Mouse (Mus musculus): ENCODE data around the gene Ccp110.

The Ccp110 gene

DNA sequence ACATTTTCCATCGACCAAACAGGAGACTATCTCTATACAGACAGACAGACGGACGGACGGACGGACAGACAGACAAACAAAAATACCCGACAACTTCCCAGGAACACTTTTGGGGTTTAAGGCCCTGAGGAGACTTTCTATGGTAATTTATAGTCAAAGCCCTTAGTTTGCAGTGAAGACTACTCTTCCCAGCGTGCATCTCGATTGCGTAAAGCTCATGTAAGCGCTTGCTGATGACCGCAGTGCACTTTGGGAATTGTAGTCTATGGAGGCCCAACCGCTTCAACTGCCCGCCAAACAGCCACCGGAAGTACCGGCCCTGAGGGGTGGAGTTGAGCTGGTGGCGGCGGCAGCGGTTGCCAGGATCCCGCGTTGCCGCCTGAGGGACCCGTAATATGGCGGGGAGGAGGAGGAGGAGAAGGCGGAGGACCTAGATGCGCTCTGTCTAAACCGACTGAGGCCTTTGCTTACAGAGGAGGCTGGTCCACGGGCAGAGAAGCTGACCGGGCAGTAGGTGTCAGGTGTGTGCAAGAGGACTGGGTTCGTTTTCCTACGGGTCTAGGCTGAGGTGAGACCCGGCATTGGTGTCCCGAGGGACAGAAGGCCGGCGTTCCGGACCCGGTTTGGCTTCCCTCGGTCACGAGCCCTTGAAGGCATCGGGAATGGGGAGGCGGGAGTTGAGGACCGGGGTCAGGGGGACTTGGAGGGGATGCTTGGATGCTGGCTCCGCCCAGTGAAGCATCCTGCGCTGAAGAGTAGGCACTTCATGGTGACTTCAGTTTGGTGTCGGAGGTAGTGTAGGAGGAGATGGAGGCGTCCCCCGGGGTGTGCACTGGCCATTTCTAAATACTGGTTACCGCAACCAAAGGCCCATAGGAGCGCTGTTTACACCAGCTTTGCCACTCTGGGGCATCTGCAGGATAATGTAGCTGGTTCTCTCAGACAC is at the start of gene Ccp110:
TSS of gene Ccp110 (plus strand) at position 325 of the 946 bp plus-strand sequence.
- peak; percentile 96 for DNase-seq

DNA sequence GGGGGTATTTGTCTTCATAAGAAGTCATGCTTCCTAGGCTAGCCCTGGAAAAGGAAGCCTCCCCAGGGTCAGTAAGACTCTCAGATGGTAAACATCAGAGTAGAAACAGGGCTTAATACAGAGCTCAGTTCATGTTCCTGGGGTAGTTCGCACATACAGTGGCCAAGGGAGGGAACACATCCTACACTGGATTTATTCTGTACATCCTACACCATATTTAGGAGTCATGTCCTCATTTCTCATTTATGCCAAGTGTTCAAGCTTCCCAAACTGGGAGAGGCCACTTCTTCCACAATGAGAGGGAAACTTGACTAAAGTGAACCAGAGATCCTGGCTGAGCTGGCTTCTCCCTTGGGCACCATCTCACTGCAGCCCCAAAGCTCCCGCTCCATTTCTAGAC is 44.6 kb upstream of the Ccp110 start:
- DNase-seq: no peak

DNA sequence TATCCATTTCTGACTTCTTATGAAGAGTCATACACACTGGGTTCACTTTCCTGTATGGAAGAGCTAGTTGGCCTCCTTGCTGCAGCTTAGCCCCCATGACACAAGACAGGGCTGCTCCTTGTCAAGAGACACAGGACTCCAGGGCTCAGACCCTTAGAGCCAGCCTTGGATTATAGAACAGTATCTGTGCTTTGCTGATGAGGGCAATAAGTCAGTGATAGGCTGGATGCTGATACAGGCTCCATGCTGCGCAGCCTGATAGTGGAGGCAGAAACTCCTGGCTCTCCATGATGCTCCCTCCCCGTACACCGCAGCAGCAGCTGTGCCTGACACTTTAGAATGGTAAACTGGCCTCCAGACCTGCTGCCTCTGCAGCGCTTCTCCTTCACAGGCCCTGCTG is 42.2 kb upstream of the Ccp110 start:
- no peak for DNase-seq

DNA sequence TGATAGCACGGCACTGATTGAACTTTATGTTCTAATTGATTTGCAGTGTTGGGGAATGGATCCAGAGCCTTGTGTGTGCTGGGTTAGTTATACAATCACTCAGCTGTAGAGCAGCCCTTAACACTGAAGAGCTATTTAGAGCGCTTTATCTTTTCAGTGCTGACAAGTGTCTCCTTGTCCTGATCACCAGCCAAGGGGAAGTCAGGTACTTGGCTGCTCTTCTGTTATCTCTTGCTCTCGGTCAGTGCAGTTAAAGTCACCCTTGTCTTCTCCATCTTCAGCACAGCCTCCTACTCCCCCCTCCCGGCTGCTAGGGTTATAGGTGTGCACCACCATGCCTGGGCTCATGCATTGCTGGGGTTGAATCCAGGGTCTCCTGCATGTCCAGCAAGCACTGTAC is 35.5 kb upstream of the Ccp110 start:
- no peak for DNase-seq

DNA sequence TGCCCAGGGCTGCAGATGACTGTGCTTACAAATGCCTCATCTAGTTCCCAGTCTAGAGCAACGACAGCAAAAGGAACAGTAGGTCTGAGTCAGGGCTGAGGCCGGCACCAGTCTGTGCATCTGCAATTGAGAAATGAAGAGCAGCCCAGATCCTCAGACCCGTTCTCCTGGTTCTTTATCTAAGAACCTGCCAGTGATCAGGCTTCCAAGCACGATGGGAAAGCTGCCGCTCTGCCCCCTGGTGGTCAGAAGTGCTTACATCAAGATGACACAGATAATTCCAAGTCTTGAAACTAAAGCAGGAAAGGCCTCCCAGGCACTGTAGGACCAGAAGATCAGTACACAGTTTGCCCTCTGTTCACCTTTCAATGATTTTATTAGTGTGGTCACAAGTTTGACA is 24.2 kb upstream of the Ccp110 start:
- DNase-seq: peak; percentile 74

DNA sequence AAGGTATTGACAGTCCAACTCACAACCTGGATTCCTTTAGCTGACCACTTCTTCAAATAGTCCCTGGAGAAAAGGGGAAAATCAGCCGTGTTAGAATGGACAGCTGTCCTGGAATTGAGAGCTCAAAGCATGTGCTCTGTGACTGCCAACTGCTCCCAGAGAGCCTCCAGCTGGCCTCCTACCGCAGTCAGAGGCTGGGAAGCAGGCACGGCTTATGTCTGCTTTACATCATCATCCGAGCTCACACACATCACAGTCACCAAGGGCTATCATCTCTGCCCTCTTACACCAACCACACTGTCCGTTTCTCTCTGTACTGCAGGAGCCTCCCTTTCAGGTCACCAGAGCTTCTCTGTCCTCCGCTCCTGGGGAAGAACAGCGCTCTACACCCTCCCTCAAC is 23.3 kb upstream of the Ccp110 start:
- no peak for DNase-seq

DNA sequence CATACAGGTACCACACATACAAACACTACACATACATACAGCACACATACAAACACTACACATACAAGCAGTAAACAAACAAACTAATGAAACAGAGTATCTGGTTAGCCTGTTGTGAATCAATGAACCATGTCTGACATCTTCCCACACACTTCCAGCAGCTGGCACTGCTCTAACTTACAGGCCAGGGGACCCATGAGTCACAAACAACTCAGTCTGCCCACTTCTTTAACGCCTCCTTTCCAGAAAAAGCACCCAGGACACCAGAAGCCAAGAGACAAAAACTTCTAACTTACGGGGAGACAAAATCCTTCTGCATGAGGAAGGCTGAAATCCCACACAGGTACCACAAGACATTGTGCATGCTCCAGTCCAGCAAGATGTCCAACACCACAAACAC is 21.1 kb upstream of the Ccp110 start:
- DNase-seq: no peak

DNA sequence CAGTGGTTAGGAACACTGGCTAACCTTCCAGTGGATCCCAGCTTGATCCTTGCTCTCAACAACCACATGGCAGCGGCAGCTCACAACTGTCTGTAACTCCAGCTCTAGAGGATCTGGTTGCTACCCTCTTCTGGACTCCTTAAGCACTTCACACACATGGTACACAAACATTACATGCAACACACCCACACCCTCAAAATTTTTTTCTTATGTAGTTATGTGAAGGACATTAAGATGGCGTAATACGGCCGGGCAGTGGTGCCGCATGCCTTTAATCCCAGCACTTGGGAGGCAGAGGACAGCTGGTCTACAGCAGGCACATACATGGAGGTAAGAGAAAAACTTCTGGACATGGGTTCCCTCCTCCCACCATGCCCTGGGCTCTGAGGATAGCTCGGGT is 16.2 kb upstream of the Ccp110 start:
- DNase-seq: no peak

DNA sequence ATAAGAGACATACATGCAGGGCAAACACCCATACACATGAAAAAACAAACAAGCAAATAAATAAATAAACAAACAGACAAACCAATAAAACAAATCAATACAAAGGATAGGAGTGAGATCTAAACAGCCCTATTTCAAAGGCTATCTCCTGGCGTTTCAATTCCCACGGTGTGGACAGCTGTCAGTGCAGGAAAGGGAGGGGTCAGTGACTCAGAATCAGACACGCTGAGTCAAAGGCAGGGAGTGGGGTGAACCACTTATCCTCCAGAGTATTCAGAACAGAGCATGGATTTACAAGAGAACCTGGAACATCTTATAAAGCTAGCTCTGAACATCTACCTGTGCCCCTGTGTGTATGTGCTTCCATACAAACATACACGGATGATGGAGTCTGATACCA is 15.2 kb upstream of the Ccp110 start:
- no peak for DNase-seq

DNA sequence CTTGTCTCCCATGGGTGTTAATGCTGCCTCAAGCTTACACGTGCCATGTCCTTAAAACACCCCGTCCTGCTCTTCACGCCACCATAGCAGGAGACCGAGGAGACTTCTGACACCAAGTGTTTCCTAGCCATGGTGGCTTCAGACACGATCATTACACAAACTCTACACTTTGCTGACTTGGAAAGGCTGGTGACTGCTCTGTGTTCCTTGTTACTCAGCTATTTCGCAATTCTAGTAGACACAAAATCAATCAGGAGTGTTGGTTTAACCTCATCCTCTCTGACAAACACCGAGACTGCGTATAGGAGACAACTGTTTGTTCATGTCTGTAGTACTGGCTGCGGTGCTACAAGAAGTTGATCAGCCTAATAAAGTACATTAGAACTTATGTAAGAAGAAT is 13.5 kb upstream of the Ccp110 start:
- DNase-seq: no peak

DNA sequence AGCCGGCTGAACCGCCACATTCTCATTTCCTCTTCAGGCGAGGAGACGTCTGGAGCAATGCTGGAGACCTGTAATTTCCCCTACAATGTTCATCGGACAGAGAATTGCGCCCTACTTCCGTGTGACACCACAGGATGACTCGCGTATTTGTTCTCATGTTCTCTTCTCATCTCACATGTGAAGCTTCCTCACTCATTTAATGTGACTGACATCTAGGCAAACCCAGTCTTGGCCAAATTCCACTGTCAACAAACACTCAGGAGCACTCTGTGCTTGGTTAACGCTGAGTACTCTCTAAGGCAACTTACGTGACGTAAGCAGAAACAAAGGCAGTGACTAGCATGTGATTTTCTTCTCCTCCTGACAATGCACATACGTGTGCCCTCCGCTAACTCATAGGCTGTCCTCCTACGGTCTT is 9.2 kb upstream of the Ccp110 start:
- peak; percentile 14 for DNase-seq

DNA sequence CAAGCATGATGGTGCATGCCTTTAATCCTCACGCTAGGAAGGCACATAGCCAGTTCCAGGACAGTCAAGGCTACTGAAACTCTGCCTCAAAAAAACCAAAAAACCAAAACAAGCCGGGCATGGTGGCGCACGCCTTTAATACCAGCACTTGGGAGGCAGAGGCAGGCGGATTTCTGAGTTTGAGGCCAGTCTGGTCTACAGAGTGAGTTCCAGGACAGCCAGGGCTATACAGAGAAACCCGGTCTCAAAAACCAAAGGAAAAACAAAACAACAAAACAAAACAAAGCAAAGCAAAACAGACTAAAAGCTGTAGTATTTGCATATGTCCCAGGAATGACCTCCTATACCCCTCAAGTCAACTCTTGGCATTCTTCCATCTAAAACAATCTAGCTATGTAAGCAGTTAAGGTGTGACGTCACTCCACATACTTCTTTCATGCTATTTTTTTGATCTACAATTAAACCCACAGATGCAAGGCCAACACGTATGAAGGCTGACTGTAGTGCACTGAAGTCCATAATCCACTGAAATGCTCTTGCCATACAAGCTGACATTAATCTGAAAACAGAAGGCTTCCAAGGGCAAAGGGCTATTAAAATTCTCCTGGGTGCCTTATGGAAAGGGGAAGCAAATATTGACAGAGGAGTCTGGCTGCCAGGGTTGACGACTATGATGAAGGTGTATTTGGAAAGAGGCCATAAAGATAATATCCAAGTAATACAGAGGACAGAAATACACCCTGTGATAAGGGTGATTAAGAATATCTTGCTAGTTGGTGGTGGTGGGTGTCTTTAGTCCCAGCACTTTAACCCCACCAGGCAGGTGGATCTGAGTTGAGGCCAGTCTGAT is 8.1 kb upstream of the Ccp110 start:
- DNase-seq: no peak

DNA sequence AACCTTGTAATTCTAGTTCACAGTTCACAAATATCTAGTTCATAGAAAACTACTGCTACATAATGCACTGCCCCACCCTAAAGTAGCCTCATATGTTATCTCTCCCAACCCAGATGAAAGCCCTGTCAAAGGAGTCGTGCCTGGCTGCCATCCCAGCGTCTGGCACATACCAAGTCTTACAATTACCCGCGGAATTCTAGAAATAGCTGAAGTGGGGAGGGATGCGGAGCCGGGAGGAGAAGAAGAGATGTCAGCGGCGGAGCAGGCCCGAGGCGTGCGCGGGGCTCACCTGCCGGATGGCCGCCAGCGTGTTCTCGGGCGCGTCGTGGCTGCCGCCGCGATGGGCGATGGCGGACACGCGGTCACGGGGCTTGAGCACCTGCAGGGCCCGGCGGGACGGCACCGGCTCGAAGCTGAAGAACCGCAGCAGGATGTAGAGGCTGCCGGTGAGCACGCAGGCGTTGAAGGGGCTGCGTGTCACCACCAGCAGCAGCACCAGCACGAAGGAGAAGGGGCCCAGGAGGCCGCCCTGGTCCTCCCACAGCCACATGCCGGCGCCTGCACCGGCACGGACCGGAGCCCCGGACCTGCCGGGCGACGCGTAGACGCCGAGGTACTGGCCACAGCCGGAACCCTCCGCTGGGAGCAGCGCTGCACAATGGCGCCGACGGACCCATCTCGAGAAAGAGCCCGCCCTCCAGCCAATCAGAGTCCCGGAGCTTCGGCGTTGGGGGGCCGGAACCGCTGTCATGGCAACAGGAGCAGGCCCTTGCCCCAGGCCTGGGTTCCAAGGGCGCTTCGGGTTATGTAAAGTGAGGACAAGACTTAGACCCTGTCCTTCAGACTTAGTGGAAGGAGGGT is 7.0 kb upstream of the Ccp110 start, which contains the start of gene Gde1:
TSS of gene Gde1 (minus strand) at position 678 of the 861 bp plus-strand sequence.
- peak; percentile 96 for DNase-seq

DNA sequence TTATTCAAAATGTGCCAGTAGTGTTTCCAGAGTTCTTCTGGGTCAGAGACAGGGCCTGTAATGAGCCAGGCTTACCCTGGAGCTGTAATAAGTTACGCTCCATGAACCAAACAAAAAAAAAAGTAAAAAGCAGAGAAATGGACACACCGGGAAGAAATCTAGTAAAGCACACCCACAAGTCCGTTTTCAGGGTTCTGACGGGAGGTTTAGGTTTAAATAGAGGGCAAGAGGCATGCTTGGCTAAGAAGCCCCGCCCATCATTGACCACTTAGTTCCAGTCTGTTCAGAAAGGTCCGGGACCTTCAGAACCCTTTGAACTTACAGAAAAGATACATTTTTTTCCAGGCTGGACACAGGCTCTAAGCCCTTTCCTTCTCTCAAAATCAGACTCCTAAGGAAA is 6.3 kb upstream of the Ccp110 start:
- DNase-seq: no peak

DNA sequence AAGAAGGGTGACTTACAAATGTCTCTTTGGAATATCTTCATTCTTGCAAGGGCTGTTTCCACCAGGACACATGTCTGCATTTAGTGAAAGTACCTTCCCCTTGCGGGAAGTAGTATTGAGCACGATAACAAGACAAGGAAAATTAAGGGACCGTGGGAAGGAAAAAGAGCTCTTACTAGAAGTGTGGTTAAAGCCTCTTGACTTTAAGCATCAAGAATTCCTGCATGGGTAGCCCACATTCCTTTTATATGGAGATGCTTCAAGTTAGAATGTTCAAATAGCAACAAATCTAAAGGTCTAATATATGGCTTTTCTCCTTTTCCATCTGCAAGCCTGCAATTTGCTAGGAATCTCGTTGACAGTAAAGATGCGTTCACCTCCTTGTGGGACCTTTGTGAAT is 5.9 kb upstream of the Ccp110 start:
- no peak for DNase-seq

DNA sequence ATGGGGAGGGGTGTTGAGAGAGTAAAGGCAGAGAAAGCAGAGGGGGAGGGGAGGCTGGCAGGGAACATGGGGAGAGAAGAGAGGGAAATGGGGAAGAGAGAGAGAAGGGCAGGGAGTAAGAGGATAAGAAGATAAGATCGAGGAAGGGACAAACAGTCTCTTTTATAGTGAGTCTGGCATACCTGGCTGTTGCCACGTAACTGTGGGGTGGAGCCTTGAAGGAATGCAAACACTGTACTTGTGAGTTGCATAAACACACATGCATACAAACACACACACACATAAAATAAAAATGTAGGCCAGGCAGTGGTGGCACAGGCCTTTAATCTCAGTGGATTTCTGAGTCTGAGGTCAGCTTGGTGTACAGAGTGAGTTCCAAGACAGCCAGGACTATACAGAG is 5.1 kb upstream of the Ccp110 start:
- DNase-seq: no peak

DNA sequence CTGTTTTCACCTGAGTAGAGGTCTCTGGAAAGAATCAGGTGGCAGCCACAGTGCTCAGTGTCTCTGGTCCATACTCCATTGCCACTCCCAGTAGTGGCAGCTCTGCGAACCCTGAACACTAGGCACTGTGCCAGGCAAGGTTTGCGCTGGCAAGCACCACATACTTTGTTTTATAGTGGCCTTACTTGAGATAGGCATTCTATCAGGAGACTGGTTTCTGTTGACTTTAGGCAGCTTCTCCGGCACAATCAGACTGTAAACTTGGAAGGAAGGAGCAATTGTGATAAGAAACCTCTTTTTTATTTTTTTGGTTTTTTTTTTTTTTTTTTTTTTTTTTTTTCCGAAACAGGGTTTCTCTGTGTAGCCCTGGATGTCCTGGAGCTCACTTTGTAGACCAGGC is 4.3 kb upstream of the Ccp110 start:
- peak; percentile 70 for DNase-seq

DNA sequence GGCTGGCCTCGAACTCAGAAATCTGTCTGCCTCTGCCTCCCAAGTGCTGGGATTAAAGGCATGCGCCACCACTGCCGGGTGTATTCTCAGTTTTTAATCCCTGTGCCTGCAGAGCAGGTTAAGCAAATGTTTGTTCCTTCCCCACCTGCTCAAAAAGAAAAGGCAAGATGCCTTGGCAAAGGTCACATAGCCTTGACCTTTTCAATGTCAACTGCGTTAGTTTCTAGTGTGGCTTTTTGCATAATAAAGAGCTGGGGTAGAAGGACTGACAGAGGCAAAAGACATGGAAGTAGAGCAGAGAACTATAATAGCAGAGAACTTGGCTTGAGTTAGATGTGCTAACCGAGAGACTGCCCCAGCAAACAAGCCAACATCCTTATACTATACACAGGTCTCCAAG is 1.6 kb upstream of the Ccp110 start:
- no peak for DNase-seq

DNA sequence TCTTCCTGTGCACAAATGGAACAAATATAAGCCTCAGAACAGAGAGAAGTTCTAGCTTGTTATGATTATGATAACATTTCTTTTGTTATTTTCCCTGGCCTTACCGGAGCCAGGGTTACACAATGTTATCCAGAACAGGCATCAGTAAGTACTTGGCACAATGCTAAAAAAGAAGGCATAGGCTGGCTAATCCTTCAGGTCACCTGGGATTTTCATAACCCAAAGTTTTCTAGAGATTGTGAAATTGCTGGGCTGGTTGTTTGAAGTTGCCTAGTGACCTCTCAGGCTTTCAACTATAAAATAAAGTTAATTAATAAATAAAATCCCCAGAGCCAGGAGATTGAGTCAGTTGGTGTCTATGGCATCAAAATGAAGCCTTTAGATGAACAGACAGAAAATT is 2.5 kb downstream of the Ccp110 start:
- DNase-seq: no peak

DNA sequence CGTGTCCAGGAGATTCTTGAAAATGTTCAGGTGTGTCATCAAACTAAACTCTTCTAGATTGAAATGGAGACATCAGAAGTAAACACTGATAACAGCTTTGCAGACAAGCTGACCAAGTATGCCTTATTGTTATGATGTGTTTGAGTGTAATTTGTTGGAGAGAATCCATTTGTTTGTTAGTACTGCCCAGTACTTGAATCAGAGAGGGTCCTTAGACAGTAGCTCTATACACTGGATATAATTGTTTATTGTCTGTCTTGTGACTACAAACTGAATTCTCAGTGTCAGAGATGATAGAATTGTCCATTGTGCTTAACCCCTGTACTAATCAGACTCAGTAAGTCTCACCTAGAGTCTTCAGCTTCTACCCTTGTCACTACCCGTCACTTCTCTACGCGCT is 5.7 kb downstream of the Ccp110 start:
- no peak for DNase-seq

DNA sequence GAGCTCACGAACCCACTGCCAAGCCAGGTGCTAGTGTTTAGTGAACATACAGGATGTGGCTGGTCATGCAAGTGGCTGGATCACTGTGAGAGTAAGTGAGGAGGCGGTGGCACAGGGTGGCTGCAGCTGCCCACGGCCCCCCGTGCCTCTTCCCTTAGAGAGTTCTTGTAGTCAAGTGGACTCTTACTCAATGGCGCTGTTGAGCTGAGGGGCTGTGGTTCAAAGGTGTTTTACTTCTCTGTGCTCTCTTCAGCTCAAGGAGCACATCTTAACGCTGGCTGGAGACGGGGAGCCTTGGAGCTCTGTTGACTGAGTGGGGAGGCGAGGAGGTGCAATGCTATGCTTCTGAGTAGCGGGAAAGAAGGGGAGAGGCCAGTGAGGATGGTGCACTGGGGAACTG is 11.6 kb downstream of the Ccp110 start:
- no peak for DNase-seq

DNA sequence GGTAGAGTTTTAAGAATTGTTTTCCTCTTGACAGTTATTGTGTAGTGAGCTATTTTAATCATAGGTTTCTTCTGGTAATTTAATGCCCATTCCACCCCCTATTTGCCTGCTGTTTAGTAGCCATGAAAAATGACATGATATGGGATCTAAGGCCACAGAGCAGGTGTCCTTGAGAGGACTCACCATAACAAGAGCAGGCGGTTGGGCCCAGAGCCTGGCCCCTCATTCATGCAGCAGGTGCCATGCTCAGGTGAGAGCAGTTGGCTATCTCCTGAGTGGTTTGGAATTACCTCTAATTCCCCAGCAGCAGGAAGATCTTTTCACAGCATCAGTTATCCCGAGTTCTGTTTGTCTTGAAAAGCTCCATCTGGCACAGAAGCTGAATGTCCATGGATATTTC is 13.1 kb downstream of the Ccp110 start:
- DNase-seq: no peak

Data from kidney, postnatal 14 days (tissue).